Mouse (Mus musculus) right cerebral cortex, postnatal 10 days (tissue): Measurements from ENCODE around the gene Ing2.

Experiments
- DNase-seq, 2 experiments: peaks; one replicate each; pipeline ENCODE4 v3.0.0; 2021; ENCODE audit warnings: low spot score in 2 of 2

Ing2 gene

DNA sequence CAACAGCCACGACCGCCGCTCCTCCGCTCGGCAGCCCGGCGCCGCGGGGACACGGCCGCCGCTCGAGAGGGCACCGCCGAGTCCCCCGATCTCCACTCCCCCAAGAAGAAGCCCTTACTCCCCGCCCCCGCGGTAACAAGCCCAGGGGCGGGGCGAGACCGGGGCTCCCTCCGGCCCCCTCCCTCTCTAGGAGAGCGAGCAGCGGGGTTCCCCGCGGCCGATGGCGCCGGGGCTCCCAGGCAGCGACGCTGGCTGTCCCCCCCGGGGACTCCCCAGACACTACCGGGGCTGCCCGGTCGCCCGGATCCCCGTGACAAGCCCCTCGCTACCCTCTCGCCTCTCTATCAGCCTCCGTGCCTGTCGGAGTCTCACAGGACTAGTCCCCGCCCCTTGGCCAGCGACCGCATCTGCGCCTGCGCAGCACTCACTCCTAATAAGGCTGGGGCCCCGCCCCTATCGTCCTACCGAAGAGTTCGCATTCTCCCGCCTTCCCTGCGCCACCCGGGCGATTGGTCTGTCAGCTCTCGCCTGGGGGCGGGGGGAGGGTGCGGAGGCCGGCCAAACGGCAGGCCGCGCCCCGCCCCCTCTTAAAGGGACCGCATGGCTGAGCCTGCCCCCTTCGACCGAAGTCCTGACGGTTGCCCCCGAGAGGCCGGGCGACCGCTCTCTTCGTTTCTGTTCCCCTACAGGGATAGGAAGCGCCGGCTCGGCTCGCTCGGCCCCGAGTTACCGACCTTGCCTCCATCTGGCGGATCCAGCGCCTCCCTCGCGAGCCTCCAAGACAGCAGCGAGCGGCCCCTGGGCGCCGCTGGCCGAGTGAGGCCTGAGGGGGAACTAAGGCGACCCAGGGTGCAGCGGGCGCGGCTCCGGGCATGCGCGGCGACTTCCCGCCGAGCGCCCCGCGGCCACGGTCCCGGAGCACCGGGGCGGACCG is at the start of gene Ing2:
Gene Ing2, minus strand, starts transcription at position 780 of the 934 bp plus-strand sequence.
- DNase-seq, result peak; percentile 100

DNA sequence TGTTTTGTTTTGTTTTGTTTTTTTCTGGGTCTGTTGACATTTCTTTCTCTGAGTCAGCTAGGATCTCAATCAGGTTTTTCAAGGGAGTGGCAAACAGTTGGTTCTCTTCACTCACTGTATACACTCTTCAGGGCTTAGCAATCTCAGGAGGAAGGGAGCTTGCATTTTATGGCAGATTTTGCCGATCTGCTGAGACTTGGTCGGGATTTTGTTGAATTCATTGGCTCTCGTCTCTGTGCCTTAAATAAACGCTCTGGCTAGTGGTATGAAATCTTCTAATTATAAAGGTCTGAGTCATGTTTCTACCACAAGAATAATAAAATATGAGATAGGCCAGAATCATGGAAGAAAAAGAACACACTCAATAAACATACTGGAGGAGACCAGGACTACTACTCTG is 46.3 kb upstream of the Ing2 start:
- no peak for DNase-seq

DNA sequence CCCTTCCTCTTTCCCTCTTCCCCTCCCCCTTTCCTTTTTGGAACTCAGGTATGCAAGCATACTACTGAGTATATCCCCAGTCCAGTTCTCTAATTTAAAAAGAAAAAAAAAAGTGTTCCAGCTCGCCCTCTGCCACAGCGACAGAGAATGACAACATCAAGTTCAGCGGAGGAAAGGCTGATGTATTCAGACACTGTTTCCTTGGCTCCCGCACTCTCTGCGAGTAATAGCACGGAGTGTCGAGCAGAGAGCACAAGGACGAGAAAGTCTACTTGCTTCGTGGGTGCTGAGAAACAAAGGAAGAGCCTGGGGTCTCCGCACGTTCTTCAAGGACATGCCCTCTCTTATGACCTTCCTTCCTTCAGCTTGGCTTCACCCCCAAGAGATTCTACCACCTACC is 43.3 kb upstream of the Ing2 start:
- no peak for DNase-seq

DNA sequence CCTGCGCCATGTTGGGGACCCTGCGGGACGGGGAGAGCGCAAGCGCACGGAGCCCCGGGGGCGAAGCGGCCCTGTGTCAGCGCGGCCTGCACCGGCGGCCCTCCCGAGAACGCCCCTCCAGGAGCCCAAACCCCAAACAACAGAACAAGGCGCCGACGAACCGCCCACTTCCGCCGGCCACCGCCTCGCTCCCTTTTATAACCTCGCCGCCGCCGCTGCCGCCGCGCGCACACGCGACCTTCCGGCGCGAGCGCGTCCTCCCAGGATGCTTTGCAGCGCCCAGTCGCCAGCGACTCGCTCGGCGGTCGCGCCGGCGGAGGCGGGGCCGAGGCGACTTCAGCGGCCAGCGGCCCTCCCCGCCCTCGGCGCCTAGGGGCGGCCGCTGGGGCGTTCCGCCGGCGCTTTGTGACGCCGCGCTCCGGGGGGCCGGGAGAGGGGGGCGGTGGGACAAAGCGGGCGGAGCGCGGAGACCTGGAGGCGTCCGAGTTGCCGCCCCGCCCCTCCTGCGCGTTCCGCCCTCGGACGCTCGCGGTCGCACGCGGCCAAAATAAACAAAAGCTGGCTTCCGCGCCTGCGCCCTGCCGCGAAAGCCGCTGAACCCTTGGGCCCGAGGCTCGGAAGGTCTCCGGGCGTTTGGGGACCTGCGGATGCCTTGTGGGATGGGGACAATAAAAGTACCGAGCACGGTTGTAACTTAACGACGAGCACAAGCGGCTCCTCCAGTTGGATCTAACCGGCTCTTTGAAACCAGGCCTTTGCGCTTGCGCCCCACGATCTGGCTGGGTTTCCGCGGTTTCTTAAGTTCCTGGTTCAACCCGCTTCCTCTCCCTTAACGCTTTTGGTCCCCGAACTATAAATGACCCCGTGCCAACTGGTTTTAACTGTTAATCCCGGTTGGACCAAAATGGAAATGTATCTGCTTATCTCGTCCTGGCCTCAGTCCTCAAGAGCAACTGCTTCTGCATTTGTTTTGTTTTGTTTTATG is 38.7 kb upstream of the Ing2 start, which contains the start of gene Cdkn2aip:
Gene Cdkn2aip, minus strand, starts transcription at position 172 of the 985 bp plus-strand sequence.
- DNase-seq, result peak; percentile 95

DNA sequence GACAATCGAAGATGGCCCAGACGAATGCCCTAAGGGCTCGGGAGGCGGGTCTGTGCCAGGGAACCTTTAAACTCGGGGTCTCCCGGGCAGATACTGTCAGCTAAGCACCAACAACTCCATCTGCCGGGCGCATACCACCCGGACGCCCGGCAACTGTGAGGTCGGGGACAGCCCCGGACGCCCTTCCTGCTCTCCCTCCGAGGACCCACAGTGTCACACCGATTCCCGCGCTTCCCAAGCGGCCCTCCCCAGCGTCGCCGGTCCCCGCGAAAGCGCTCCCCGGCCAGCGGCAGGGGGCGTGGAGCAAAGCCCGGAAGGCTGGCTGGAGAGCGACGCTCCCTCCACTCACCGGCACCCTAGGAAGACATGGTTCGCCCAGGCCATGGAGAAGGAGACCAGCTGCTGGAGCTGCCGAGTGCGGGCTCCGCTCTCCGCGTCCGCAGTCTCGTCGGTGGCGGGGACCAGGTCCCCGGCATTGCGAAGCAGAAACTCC is 37.9 kb upstream of the Ing2 start:
- peak in 1 of 2 experiments; percentile 51 for DNase-seq

DNA sequence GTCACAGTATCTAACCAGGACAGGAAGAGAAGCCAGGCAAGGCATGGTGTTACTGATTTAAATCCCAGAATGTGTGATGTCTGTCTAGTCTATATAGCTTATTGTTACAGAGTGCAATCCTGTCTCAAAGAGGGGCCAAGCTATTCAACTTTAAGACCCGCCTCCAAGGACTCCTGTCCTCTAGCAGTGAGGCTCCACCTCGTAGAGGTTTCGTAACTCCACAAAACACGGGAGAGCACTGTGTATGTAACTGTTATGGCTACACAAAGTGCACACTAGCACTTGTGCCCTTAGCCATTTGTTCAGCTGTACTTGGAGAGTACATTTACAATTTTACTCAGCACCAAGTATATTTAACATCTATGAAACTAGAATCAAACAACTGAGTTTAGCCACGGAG is 32.8 kb upstream of the Ing2 start:
- no peak for DNase-seq

DNA sequence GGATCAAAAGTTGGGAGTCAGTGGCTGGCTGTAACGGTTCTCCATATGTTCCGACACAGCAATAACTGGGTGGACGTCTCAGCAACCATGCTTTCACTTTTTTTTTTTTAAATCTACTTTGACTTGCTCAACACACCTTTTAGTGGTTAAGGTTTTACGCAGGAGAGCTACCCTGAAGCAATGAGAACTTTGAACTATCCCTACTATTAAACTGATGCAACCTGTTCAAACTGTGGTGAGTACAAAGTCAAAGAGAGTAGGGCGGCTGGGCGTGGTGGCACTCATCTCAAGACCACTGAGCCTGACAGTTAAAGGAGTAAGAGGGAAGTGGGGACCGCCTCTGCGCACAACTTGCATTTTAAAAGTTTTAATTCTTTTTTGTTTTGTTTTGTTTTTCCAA is 31.4 kb upstream of the Ing2 start:
- no peak for DNase-seq

DNA sequence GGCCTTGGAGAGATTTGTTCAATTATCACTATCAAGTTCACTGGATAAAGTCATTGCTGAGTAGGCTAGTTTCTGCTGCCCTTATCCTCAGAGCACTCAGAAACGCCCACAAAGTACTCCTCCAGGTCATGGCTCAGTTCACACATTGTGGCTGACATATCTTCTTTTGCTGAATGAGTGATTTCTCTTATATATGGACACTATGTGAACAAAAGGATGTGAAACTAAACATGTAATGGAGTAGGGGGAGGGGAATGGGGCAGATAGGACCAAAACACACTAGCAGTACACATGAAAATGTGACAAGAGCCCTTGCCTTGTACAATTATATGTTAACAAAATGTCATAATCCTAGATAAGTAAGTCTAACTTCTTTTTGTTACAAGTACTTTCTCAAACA is 27.0 kb upstream of the Ing2 start:
- no peak for DNase-seq

DNA sequence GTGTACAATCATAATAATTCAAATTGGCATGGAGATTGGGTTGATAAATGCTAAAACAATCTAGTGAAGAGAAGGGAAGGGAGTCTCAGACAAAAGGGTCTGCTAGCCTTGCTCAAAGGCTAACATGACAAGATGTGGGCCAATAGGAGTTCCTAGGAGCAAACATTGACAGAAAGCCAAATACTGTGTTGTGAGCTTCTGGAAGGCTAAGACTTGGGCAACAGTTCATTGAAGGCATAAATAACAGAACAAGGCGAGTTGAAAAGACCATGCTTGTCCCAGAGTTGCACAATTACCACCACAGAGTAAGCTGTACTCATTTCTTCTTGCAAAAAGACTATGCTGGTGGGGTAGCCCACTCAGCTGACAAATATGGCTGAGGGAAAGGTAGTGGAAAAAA is 22.3 kb upstream of the Ing2 start:
- DNase-seq, result no peak

DNA sequence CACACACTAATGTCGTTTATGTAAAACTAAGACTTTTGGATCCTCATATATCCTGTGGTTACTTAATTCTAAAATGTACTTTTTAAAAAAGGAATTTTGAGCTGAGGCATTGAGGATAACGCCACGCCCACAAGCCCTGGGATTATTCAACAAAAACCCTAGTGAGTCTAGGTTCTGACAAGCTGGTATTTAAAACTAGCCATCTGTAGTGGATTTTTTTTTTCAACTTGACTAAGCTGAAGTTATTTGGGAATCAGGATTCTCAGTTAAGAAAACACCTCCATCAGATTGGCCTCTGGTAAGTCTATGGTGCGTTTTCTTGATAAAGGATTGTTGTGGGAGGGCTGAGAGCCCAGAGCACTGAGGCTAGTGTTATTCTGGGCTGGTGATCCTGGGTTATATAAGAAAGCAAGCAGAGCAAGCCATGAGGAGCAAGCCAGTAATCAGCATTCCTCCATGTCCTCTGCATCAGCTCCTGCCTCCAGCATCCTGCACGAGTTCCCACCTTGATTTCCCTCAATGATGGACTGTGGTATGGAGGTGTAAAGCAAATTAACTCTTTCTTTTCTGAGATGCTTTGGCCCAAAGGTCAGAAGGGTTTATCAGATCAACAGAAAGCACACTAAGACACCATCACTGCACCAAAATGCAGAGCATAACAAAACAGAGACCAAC is 20.2 kb upstream of the Ing2 start:
- peak; percentile 53 to 74 for DNase-seq

DNA sequence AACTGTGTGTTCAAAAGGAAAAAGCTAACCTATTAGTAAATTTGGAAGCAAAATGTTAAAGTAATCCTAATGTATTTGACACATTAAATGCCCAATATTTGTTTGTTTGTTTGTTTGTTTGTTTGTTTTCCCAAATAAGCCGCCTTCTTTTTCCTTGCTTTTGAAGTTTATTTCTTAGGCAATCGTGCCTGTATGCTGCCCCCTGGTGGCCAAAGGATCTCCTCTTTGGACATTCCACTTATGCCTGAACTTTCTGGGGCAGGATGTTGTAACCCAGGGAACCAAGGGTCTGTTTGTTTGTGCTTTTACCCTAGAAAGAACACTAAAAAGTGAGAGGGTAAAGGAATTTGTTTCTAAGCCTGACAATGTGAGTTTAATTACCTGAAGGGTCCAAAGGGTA is 17.8 kb upstream of the Ing2 start:
- DNase-seq, result peak; percentile 72 to 88

DNA sequence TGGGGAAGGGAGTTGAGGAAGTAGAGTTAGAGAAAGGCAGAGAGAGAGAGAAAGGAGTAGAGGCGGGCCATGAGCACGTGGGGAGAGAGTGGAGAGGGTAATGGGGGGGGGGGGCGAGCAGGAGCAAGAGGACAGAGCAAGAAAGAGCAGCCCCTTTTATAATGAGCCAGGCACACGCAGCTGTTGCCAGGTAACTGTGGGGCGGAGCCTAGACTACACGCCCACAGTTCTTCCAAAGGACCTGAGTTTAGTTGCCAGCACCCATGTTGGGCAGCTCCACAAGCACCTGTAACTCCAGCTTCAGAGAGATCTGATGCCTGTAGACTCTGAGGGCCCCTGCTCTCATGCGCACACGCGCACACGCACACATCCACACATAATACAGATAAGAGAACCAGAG is 16.5 kb upstream of the Ing2 start:
- DNase-seq, result no peak

DNA sequence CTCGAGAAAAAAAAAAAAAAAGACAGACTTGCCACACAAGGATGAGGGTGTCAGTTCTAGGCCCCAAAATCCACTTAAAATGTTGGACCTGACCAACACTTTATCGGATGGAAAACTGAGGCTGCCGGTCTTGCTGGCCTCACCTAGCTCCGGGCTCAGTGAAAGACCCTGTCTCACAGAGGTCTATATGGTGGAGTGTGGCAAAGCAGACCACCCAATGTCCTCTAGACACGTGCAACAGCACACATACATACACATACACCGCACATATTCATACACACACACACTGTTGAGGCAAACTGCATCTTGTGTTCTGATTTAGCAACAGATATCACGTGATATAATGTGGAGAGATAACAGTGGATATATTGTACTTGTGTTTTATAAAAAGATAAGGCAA is 15.9 kb upstream of the Ing2 start:
- no peak for DNase-seq

DNA sequence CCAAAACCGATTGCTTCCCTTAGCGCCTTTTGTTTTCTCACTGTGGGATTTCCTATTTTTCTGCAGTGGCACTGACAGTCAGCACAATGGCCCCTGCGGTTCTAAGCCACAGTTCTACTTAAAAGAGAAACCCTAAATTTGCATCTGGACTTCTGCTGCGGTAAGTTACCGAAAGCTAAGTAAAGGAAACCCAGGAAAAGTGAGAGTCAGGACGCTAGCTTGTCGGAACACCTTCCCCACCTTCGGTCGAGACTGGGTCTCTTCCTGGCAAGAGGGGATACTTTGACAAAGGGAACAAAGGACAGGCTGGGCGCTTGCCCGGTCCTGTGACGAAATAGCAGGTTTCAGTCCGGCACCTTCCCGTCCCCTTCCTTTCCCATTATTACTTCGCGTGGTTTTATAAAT is 15.3 kb upstream of the Ing2 start:
- DNase-seq, result no peak

DNA sequence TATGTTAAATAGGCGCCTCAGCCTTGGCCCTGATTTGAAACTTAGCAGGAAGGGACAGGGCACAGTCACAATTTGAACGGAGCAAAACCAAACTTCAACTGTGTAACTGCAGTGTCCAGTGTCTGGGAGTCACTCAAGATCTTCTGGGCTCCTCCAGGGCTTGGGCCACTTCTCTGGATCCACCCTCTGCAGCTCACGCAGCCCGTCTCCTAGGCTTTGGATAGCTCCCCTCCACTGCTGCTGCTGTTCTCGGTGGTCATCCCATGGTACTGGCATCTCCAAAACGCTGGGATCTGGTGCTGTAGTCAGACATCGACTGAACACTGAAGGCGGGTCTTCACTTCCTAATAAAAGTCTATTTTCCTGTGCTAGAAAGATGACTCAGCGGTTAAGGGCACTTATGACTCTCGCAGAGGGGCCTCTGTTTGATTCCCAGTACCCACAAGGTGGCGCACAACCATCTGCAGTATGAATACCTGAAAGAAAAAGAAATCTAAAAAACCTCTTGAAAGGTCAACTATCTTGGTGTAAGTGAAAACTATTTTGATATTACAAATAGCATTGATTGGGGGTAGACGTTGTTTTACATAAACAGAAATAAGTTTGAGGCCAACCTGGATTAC is 14.5 kb upstream of the Ing2 start:
- DNase-seq, result no peak

DNA sequence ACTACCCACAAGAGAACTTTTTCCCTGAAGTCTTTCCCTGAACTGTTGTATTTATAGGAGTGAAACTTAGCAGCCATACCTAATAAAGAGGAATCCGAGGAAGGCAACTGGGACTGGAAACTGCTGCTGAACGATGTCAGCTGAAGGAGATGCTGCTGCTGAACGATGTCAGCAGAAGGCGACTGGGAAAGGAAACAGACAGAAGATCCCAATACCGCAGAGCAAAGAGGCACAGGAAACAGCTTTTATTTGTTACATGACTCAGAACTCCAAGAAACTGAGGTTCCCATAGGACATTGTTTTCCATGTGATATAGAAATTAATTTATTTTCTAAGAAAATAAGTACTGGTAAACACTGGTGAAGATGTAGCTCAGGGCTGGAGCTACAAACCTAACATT is 9.1 kb upstream of the Ing2 start:
- DNase-seq, result no peak

DNA sequence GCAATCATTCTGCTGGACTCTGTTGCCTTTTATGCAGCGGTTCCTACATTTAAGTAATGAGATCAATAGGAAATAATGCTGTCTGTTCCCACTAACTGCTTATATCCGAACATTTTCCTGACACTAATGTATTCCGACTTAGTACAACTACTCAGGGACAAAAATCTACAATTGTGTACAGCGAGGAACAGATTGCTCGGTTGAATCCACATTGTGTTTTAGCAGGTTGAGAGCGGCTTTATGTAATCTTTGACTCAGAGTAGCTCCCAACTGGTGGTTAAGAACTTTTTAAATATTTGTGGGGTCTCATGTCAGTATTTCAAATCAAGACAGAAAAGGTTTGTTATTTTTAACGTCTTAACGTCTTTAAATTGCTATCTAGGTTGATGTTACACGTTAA is 8.6 kb upstream of the Ing2 start:
- DNase-seq, result no peak

DNA sequence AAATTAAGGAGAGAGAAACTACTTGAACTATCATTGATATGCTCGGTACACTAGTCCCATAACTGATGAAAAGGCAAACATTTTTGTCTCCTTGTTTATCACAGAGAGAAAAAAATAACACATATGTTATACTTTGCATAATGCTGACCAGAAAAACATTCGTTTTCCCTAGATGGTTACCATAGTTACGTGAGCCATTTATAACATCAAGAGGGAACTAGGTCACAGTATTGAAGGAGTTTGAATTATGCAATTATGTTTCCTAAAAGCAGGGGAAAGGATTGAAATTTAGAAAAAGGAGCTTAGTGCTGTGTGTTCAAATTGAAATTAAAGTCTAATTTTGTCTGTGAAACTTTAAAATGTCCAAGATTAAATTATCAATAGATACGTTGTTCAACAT is 5.0 kb upstream of the Ing2 start:
- no peak for DNase-seq

DNA sequence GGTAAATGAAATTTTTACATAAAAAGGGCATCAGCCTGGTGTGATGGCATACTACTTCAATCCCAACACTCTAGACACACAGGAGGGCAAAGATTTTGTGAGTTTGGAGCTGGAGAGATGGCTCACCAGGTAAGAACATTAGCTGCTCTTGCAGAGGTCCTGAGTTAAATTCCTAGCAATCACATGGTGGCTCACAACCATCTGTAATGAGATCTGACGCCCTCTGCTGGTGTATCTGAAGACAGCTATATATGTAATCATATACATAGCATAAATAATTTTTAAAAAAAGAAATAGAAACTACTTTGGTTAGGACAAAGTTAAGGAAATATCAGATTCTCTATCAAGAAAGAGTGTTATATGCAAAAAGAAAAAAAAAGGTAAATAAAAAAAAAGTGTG is 4.2 kb upstream of the Ing2 start:
- no peak for DNase-seq

DNA sequence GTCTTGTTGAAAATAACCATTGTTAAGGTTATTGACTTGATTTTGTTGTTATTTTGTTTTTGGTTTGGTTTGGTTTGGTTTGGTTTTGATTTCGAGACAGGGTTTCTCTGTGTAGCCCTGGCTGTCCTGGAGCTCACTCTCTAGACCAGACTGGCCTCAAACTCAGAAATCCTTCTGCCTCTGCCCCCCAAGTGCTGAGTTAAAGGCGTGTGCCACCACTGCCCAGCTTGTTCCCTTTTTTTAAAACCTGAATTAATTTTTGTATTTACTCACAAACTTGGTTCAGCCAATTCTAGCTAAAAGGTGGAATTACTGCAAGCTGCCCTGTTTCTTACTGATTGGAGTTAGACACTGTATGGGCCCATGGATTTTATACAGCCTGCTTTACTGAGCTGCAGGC is 1.3 kb upstream of the Ing2 start:
- no peak for DNase-seq

DNA sequence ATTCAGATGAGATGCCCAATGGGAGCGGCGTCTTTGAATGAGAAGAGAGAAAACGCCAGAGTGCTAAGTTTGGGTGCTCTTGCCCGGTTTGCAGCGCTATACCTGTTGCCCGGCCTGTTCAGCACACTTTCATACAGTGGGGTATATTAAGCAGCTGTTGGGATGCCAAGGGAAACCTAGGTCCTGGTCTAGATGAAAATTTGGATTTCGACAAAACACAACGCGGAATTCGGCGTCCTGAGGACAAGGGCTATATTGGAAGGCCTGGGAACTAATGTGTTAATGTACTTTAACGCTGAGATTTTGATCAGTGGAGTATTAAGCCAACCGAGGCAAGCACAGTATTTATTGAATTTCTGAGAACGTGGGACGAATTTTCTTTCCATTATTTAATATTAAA is 868 bp upstream of the Ing2 start:
- DNase-seq, result peak in 1 of 2 experiments; percentile 47
